Mouse (Mus musculus): ENCODE measurements around the gene Dcdc2a. TPM values are rescaled to one million over a fixed set of nuclear protein-coding genes. Genes with fewer than 3 reads are reported as not detected.
A peak's percentile ranks its signal among the peaks of the same experiment; 100 is the strongest.

Dcdc2a gene
- polyA plus RNA-seq, 1 experiment from 2014 or later = 3.9 TPM

DNA sequence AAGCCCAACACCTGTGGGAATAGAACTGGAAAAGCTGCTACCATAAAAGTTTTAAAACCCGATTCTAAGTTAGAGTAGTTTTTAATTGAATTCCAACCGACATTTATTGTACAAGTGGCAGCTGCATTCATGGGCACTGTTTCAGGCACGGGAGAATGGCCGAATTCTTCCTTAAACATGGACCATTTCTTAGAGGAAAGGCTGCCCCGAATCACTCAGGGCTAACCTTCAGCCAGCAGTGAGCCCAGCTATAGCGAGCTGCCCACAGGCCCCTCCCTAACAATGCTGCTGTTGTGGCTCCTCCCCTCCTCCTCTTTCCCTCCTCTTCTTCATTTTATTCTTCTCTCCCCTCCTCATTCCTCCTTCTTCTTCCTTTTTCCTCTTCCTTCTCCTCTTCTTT is 44.8 kb downstream of the Dcdc2a start:
- H3K27ac ChIP-seq (ENCODE audit: low read length) = no peak overlapping the region
- H3K4me3 ChIP-seq (ENCODE audit: low read depth, low read length) = no peak overlapping the region
- H3K4me1 ChIP-seq (ENCODE audit: control insufficient read depth, insufficient read depth, low read length) = no peaks in the 10 kb centered on the region
- WGBS = 86% methylated on average over 6 of the region's 6 CpGs
- no peaks in the 10 kb centered on the region for H3K9me3 ChIP-seq (replicated peaks; ENCODE audit: control insufficient read depth, low read length, poor library complexity, severe bottlenecking)
- H3K36me3 ChIP-seq (ENCODE audit: control insufficient read depth, insufficient read depth, low read length) = no peaks in the 10 kb centered on the region
- H3K27me3 ChIP-seq (ENCODE audit: control insufficient read depth, insufficient read depth, low read depth, low read length) = no peaks in the 10 kb centered on the region
- H3K9ac ChIP-seq (ENCODE audit: low read depth, low read length) = no peak overlapping the region
- no peak overlapping the region for H3K4me2 ChIP-seq (ENCODE audit: low read length)
- ATAC-seq = no peak

DNA sequence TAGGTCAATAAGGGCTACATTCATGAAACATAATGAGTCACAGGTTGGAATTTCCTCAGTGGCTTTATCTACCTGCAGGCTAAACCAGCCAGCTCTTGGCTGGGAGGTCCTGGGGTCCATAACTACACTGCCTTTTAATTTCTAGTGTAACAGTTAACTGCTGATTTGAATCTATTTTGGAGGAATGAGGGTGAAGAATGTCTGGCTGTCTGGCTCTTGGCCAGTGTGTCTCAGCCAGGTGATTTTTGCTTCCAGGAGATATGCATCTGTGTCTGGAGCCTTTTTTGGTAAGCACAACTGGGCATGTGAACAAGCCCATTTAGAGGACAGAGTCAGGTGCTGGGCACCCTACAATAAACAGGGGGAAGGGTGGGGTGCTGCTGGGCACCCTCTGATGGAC is 49.9 kb downstream of the Dcdc2a start:
- Histone ChIP-seq H3K9ac (ENCODE audit: low read depth, low read length) (no peak overlapping the region), H3K4me2 (ENCODE audit: low read length) (no peak overlapping the region), H3K36me3 (ENCODE audit: control insufficient read depth, insufficient read depth, low read length) (no peaks in the 10 kb centered on the region), H3K27ac (ENCODE audit: low read length) (no peak overlapping the region), H3K4me1 (ENCODE audit: control insufficient read depth, insufficient read depth, low read length) (no peaks in the 10 kb centered on the region), H3K27me3 (ENCODE audit: control insufficient read depth, insufficient read depth, low read depth, low read length) (no peaks in the 10 kb centered on the region), H3K4me3 (ENCODE audit: low read depth, low read length) (no peak overlapping the region), H3K9me3 (replicated peaks; ENCODE audit: control insufficient read depth, low read length, poor library complexity, severe bottlenecking) (no peaks in the 10 kb centered on the region)
- ATAC-seq = no peak

DNA sequence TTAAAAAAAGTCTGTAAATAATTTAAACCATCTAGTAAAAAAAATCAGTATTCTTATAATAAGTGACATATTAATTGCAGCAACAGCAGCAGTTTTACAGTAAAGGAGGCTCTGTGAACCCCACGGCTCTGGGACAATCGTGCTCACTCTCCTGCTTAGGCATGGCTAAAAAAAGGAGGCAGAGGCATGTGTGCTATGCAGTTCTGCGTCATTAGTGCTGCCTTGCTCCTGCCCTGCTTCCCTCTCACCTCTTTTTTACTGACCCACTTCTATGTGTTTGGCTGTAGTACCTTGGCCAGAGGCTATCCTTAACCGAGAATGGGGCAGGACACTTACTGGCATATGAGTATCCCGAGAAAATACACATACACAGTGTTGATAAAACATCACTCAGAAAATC is 50.9 kb downstream of the Dcdc2a start:
- WGBS = 82% methylated on average over 5 of the region's 5 CpGs
- H3K27me3 ChIP-seq (ENCODE audit: control insufficient read depth, insufficient read depth, low read depth, low read length) = no peaks in the 10 kb centered on the region
- H3K36me3 ChIP-seq (ENCODE audit: control insufficient read depth, insufficient read depth, low read length) = no peaks in the 10 kb centered on the region
- no peak overlapping the region for H3K9ac ChIP-seq (ENCODE audit: low read depth, low read length)
- no peak overlapping the region for H3K4me3 ChIP-seq (ENCODE audit: low read depth, low read length)
- no peaks in the 10 kb centered on the region for H3K9me3 ChIP-seq (replicated peaks; ENCODE audit: control insufficient read depth, low read length, poor library complexity, severe bottlenecking)
- no peak overlapping the region for H3K4me2 ChIP-seq (ENCODE audit: low read length)
- ATAC-seq = no peak
- H3K4me1 ChIP-seq (ENCODE audit: control insufficient read depth, insufficient read depth, low read length) = no peaks in the 10 kb centered on the region
- no peak overlapping the region for H3K27ac ChIP-seq (ENCODE audit: low read length)

DNA sequence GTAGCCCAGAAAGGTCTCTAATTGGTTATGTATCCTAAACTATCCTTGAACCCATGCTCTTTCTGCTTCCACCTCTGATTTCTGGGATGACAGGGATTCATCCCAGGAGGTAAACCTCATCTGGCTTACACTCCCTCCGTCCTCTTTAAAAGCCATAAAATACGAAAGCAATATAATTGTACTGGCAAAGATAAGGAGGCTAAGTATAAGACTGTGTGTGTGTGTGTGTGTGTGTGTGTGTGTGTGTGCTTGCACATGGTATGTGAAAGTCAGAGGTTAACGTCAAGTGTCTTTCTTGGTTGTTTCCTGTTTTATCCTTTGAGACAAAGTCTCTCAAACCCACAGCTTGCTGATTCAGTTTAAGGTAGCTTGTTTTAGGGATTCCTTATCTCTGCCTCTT is 52.5 kb downstream of the Dcdc2a start:
- H3K9me3 ChIP-seq (replicated peaks; ENCODE audit: control insufficient read depth, low read length, poor library complexity, severe bottlenecking) = no peaks in the 10 kb centered on the region
- H3K27me3 ChIP-seq (ENCODE audit: control insufficient read depth, insufficient read depth, low read depth, low read length) = no peaks in the 10 kb centered on the region
- no peak overlapping the region for H3K9ac ChIP-seq (ENCODE audit: low read depth, low read length)
- no peak overlapping the region for H3K27ac ChIP-seq (ENCODE audit: low read length)
- no peaks in the 10 kb centered on the region for H3K36me3 ChIP-seq (ENCODE audit: control insufficient read depth, insufficient read depth, low read length)
- no peak overlapping the region for H3K4me2 ChIP-seq (ENCODE audit: low read length)
- no peak for ATAC-seq
- 87% methylated on average over 3 of the region's 3 CpGs for WGBS
- no peak overlapping the region for H3K4me3 ChIP-seq (ENCODE audit: low read depth, low read length)
- H3K4me1 ChIP-seq (ENCODE audit: control insufficient read depth, insufficient read depth, low read length) = no peaks in the 10 kb centered on the region

- Histone ChIP-seq H3K4me3 (ENCODE audit: low read depth, low read length) (no peak overlapping the region), H3K4me2 (ENCODE audit: low read length) (no peak overlapping the region), H3K9me3 (replicated peaks; ENCODE audit: control insufficient read depth, low read length, poor library complexity, severe bottlenecking) (no peaks in the 10 kb centered on the region), H3K36me3 (ENCODE audit: control insufficient read depth, insufficient read depth, low read length) (no peaks in the 10 kb centered on the region), H3K4me1 (ENCODE audit: control insufficient read depth, insufficient read depth, low read length) (no peaks in the 10 kb centered on the region; the same call in 1 of the 2 replicates), H3K27me3 (ENCODE audit: control insufficient read depth, insufficient read depth, low read depth, low read length) (no peaks in the 10 kb centered on the region), H3K27ac (ENCODE audit: low read length) (no peak overlapping the region), H3K9ac (ENCODE audit: low read depth, low read length) (no peak overlapping the region)
- no peak for ATAC-seq
- WGBS = 79% methylated on average over 5 of the region's 5 CpGs
Measured at GRCm38 (mm10) chr13:25110592-25111095, 54.8 kb downstream of the Dcdc2a start.

DNA sequence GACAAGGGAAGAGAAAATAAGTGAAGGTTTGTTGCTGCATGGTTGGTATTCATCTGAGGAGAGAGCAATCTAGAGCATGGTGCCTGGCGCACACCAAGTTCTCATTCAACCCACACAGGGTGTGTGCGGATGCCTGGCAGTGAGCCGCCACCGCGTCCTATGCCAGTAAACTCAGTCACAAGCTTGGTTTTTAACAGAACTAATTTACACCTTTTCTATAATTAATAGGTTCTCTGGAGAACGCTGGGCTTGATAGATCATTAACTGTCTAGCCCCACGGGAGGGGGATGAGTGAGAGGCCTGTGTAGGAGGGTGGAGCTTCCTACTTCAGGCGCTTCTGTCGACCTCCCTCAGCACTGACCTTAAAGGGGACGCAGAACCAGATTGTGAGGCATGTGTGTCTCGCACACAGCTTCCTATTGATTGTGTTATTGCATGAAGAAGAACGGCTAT is 59.7 kb downstream of the Dcdc2a start:
- peak overlapping the region; percentile 67 for H3K4me2 ChIP-seq (ENCODE audit: low read length)
- H3K27ac ChIP-seq (ENCODE audit: low read length) = no peak overlapping the region
- H3K36me3 ChIP-seq (ENCODE audit: control insufficient read depth, insufficient read depth, low read length) = no peaks in the 10 kb centered on the region
- H3K27me3 ChIP-seq (ENCODE audit: control insufficient read depth, insufficient read depth, low read depth, low read length) = no peaks in the 10 kb centered on the region
- no peaks in the 10 kb centered on the region for H3K9me3 ChIP-seq (replicated peaks; ENCODE audit: control insufficient read depth, low read length, poor library complexity, severe bottlenecking)
- ATAC-seq = peak; percentile 88
- WGBS = 23% methylated on average over 12 of the region's 12 CpGs
- no peaks in the 10 kb centered on the region; the same call in 1 of the 2 replicates for H3K4me1 ChIP-seq (ENCODE audit: control insufficient read depth, insufficient read depth, low read length)
- peak overlapping the region; percentile 47 for H3K9ac ChIP-seq (ENCODE audit: low read depth, low read length)
- H3K4me3 ChIP-seq (ENCODE audit: low read depth, low read length) = peak overlapping the region; percentile 38

- no peaks in the 10 kb centered on the region for H3K27me3 ChIP-seq (ENCODE audit: control insufficient read depth, insufficient read depth, low read depth, low read length)
Measured at GRCm38 (mm10) chr13:25115971-25116370, 60.2 kb downstream of the Dcdc2a start.

GRCm38 (mm10) chr13:25122740-25123335 is 67.0 kb downstream of the Dcdc2a start:
- H3K4me1 ChIP-seq (ENCODE audit: control insufficient read depth, insufficient read depth, low read length) = peaks cover 7% of the 10 kb centered on the region; the same call in 1 of the 2 replicates
- H3K36me3 ChIP-seq (ENCODE audit: control insufficient read depth, insufficient read depth, low read length) = no peaks in the 10 kb centered on the region
- H3K9ac ChIP-seq (ENCODE audit: low read depth, low read length) = no peak overlapping the region
- H3K4me3 ChIP-seq (ENCODE audit: low read depth, low read length) = no peak overlapping the region
- no peaks in the 10 kb centered on the region for H3K9me3 ChIP-seq (replicated peaks; ENCODE audit: control insufficient read depth, low read length, poor library complexity, severe bottlenecking)
- no peaks in the 10 kb centered on the region for H3K27me3 ChIP-seq (ENCODE audit: control insufficient read depth, insufficient read depth, low read depth, low read length)
- no peak overlapping the region for H3K4me2 ChIP-seq (ENCODE audit: low read length)
- WGBS = 53% methylated on average over 8 of the region's 8 CpGs
- ATAC-seq = peak; percentile 69
- H3K27ac ChIP-seq (ENCODE audit: low read length) = peak overlapping the region; percentile 76

More at GRCm38 (mm10) chr13:25115971-25116370, 60.2 kb downstream of the Dcdc2a start:
- ATAC-seq = peak; percentile 50; the same call in 1 of the 2 replicates
- H3K4me2 ChIP-seq (ENCODE audit: low read length) = peak overlapping the region; percentile 67
- peak overlapping the region; percentile 47 for H3K9ac ChIP-seq (ENCODE audit: low read depth, low read length)
- H3K4me1 ChIP-seq (ENCODE audit: control insufficient read depth, insufficient read depth, low read length) = no peaks in the 10 kb centered on the region; the same call in 1 of the 2 replicates
- WGBS = 3% methylated on average over 11 of the region's 11 CpGs
- peak overlapping the region; percentile 38 for H3K4me3 ChIP-seq (ENCODE audit: low read depth, low read length)
- no peaks in the 10 kb centered on the region for H3K36me3 ChIP-seq (ENCODE audit: control insufficient read depth, insufficient read depth, low read length)
- no peak overlapping the region for H3K27ac ChIP-seq (ENCODE audit: low read length)
- H3K9me3 ChIP-seq (replicated peaks; ENCODE audit: control insufficient read depth, low read length, poor library complexity, severe bottlenecking) = no peaks in the 10 kb centered on the region

GRCm38 (mm10) chr13:25127216-25127615 is 71.4 kb downstream of the Dcdc2a start:
- 57% methylated on average over 2 of the region's 2 CpGs for WGBS
- no peaks in the 10 kb centered on the region for H3K9me3 ChIP-seq (replicated peaks; ENCODE audit: control insufficient read depth, low read length, poor library complexity, severe bottlenecking)
- no peak overlapping the region for H3K9ac ChIP-seq (ENCODE audit: low read depth, low read length)
- ATAC-seq = no peak
- no peaks in the 10 kb centered on the region for H3K27me3 ChIP-seq (ENCODE audit: control insufficient read depth, insufficient read depth, low read depth, low read length)
- H3K36me3 ChIP-seq (ENCODE audit: control insufficient read depth, insufficient read depth, low read length) = no peaks in the 10 kb centered on the region
- H3K4me3 ChIP-seq (ENCODE audit: low read depth, low read length) = no peak overlapping the region
- H3K27ac ChIP-seq (ENCODE audit: low read length) = no peak overlapping the region
- H3K4me1 ChIP-seq (ENCODE audit: control insufficient read depth, insufficient read depth, low read length) = peaks cover 7% of the 10 kb centered on the region; the same call in 1 of the 2 replicates
- H3K4me2 ChIP-seq (ENCODE audit: low read length) = no peak overlapping the region

Measured in midbrain, embryonic 16.5 days (tissue).